Mouse (Mus musculus) heart, postnatal 0 days (tissue): ENCODE measurements around the gene M1ap. TPM values are rescaled to one million over a fixed set of nuclear protein-coding genes. Genes with fewer than 3 reads are reported as not detected.

Experiments used
- ATAC-seq: fragments of 200-750 bp; cut with Nextera tagmentation; 2 replicates; pipeline ENCODE4 v1.8.0; 2017; ENCODE audit warnings: low read depth, moderate number of reproducible peaks, moderate library complexity; ENCODE audit not compliant: insufficient read depth
- DNase-seq: peaks from one replicate; pipeline ENCODE4 v3.0.0-alpha.2; 2016; ENCODE audit warnings: low spot score
- H3K27ac ChIP-seq: fragments of 300-500 bp; sonication (generic); 2 replicates; pipeline ENCODE4 v1.5.1; 2014; ENCODE audit warnings: low read depth, mild to moderate bottlenecking
- H3K27me3 ChIP-seq: fragments of 300-500 bp; sonication (generic); 2 replicates; pipeline ENCODE4 v1.6.1; 2014; ENCODE audit warnings: low read length, mixed read lengths; ENCODE audit not compliant: control insufficient read depth, insufficient read depth
- H3K36me3 ChIP-seq: fragments of 300-500 bp; sonication (generic); replicated peaks from 2 replicates; pipeline ENCODE4 v1.6.1; 2014; ENCODE audit warnings: low read length, mixed read lengths; ENCODE audit not compliant: control insufficient read depth, insufficient read depth
- H3K4me1 ChIP-seq: fragments of 300-500 bp; sonication (generic); 2 replicates; pipeline ENCODE4 v1.6.1; 2014; ENCODE audit warnings: antibody characterized with exemption; ENCODE audit not compliant: control insufficient read depth, insufficient read depth
- H3K4me2 ChIP-seq: fragments of 300-500 bp; sonication (generic); 2 replicates; pipeline ENCODE4 v1.6.1; 2014; ENCODE audit warnings: low read depth, mild to moderate bottlenecking, low read length, moderate library complexity
- H3K4me3 ChIP-seq: fragments of 300-500 bp; sonication (generic); 2 replicates; pipeline ENCODE4 v1.5.1; 2014; ENCODE audit warnings: low read depth, low read length
- H3K9ac ChIP-seq: fragments of 300-500 bp; sonication (generic); replicated peaks from 2 replicates; pipeline ENCODE4 v1.6.1; 2014; ENCODE audit warnings: low read depth, low read length, mixed read lengths
- H3K9me3 ChIP-seq: fragments of 300-500 bp; sonication (generic); replicated peaks from 2 replicates; pipeline ENCODE4 v1.6.1; 2016; ENCODE audit warnings: low read length; ENCODE audit not compliant: control insufficient read depth
- CTCF ChIP-seq: IDR thresholded peaks from 2 replicates; pipeline ENCODE4 v1.5.1; 2016; ENCODE audit warnings: antibody characterized with exemption, control low read depth, low read depth
- EP300 ChIP-seq: IDR thresholded peaks from 2 replicates; pipeline ENCODE4 v1.6.1; 2016; ENCODE audit warnings: antibody characterized with exemption, low read depth
- WGBS: fragments of 180-500 bp; shearing (Covaris S2); extraction: QIAGEN DNeasy Blood & Tissue Kit; methylation state at CpG from one replicate; pipeline ENCODE4 v1.1.7; 2014; 5-methylcytosine and 5-hydroxymethylcytosine counted together
- polyA plus RNA-seq: library from polyadenylated mRNA; unstranded; fragments of >200 nt; fragmentation: Nextera tagmentation; extraction: Ambion mirVana; gene quantifications from 2 replicates; pipeline ENCODE4 v1.2.1, GENCODE M21; 2015
- total RNA-seq: library from RNA; depleted of rRNA; stranded (reverse); fragments of >200 nt; gene quantifications from 2 replicates; pipeline ENCODE4 v1.2.3, GENCODE M21; 2014; ENCODE audit warnings: low replicate concordance; rRNA removed

Gene M1ap
- 0.39 TPM in 1 of 2 replicates, not detected in the other for total RNA-seq
- polyA plus RNA-seq = 0.59 and 0.75 TPM in 2 replicates

DNA sequence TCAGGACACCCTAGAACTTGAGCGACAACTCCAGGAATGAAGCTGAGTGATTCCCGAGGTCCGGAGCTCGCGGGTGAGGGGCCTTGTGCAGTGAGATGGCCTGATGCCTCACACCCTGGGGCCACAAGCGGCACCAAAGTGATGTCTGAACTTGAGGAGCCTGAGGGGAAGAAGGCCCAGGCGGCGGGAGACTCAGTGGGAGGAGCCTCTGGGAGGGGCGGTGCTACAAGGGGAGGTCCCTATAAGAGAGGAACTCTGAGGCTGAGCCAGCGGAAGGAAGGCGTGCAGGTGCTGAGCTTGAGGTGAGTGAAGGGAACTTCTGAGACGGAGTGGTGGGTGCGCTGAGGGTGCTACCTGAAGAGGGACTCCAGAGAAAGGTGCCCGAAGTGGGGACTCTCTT lies at the start of gene M1ap:
Gene M1ap (plus strand): TSS at position 252 of the 400 bp plus-strand sequence.
- DNase-seq (no peak), ATAC-seq (no peak)
- no peak for TF ChIP-seq EP300
- TF ChIP-seq CTCF = no peak
- no peaks in the 10 kb centered on the region for H3K4me1 ChIP-seq
- H3K4me2 ChIP-seq = no peak within 1 kb of the TSS
- H3K27me3 ChIP-seq = no peaks in the 10 kb centered on the region
- no peak within 1 kb of the TSS for H3K27ac ChIP-seq
- no peaks in the 10 kb centered on the region for H3K36me3 ChIP-seq
- peaks cover 3% of the 10 kb centered on the region; the same call in 1 of the 2 replicates for H3K9me3 ChIP-seq
- no peak within 1 kb of the TSS for H3K4me3 ChIP-seq
- 58% methylated on average over 14 of the region's 14 CpGs for WGBS
- no peak within 1 kb of the TSS for H3K9ac ChIP-seq

DNA sequence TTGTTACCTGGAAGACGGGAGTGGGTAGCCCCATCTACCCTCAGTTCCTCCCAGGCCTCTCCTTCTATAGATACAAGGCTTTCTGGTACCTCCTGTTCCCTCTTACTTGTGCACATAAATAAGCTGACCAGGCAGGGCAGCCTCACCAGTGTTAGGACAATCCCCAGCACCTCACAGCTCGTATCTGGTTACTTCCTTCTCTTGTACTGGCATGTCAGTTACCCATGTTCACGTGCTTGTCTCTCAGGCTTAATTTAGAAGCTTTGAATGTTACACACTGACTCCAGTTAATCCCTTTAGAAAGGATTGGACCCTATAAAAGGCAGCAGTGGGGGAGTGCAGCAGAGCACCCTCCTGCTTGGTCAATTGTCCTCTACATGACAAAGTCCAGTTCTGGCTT lies 49.4 kb upstream of the M1ap start:
- Histone ChIP-seq H3K4me3 (no peak overlapping the region), H3K27ac (peak overlapping the region; percentile 47), H3K4me2 (no peak overlapping the region), H3K4me1 (peaks cover 10% of the 10 kb centered on the region; the same call in 1 of the 2 replicates), H3K36me3 (no peaks in the 10 kb centered on the region), H3K9ac (no peak overlapping the region), H3K9me3 (no peaks in the 10 kb centered on the region), H3K27me3 (no peaks in the 10 kb centered on the region)
- TF ChIP-seq CTCF (no peak), EP300 (0 out of 2 replicates have a peak, but pooled peaks have one; percentile 28)
- DNase-seq (peak; percentile 59), ATAC-seq (peak; percentile 90)
- WGBS = 37% methylated on average over 3 of the region's 3 CpGs

DNA sequence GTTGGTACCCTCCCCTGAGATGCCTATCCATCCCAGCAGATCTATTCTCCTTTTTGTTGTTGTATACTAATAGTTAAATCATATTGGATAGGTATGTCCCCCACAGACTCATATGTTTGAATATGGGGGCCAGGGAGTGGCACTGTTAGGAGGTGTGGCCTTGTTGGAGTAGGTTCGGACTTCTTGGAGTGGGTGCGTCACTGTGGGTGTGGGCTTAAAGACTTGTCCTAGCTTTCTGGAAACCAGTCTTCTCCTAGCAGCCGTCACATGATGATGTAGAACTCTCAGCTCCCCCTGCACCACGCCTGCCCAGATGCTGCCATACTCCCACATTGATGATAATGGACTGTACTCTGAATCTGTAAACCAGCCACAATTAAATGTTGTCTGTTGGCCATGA lies 48.5 kb upstream of the M1ap start:
- H3K4me2 ChIP-seq = no peak overlapping the region
- H3K4me3 ChIP-seq = no peak overlapping the region
- no peaks in the 10 kb centered on the region for H3K27me3 ChIP-seq
- no peak overlapping the region for H3K27ac ChIP-seq
- no peaks in the 10 kb centered on the region for H3K9me3 ChIP-seq
- WGBS = 76% methylated on average over 4 of the region's 4 CpGs
- no peak for DNase-seq
- TF ChIP-seq CTCF (no peak), EP300 (no peak)
- H3K36me3 ChIP-seq = no peaks in the 10 kb centered on the region
- no peak for ATAC-seq
- H3K9ac ChIP-seq = no peak overlapping the region
- H3K4me1 ChIP-seq = peaks cover 10% of the 10 kb centered on the region; the same call in 1 of the 2 replicates

DNA sequence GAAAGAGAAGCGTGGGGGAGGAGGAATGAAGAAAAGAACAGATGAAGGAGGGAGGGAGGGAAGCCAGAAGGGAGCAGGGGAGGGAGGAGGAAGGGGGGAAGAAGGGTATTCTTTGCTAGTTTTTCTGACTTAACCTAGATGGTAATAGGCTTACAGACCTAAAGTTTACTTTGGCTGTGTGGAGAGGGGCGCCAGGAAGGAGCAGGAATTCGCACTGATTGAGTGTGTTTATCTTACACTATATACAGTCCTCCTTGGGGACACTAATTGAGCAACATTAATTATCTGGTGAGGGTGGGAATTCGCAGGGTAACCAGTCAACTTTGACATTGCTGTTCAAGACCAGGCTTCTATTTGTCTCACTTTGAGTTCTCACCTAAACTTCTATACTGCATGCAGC lies 48.0 kb upstream of the M1ap start:
- Histone ChIP-seq H3K4me1 (peaks cover 10% of the 10 kb centered on the region; the same call in 1 of the 2 replicates), H3K27ac (no peak overlapping the region), H3K36me3 (no peaks in the 10 kb centered on the region), H3K9ac (no peak overlapping the region), H3K4me2 (no peak overlapping the region), H3K27me3 (no peaks in the 10 kb centered on the region), H3K9me3 (no peaks in the 10 kb centered on the region), H3K4me3 (no peak overlapping the region)
- TF ChIP-seq EP300 (no peak), CTCF (no peak)
- 50% methylated on average over 4 of the region's 4 CpGs for WGBS
- ATAC-seq (no peak), DNase-seq (no peak)

DNA sequence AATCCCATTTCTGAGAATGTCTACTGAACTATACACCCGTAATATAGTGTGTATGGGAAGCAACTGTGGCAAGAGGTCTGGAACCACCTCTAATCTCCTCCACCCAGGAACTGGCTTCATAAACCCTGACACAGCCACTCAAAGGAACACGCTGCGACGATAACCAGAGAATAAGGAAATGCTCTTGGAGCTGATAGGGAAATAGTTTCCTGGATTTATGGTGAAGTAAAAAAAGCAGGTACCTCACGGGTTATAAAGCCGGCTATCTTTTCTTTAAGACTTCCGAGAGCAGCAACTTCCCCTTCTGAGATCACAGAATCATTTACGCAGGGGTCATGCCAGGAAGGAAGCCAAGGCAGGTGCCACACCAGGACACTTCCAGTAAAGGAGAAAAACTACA lies 44.1 kb upstream of the M1ap start:
- peaks cover 7% of the 10 kb centered on the region; the same call in 1 of the 2 replicates for H3K4me1 ChIP-seq
- H3K4me3 ChIP-seq = no peak overlapping the region
- no peaks in the 10 kb centered on the region for H3K27me3 ChIP-seq
- H3K4me2 ChIP-seq = no peak overlapping the region
- H3K36me3 ChIP-seq = no peaks in the 10 kb centered on the region
- ATAC-seq (no peak), DNase-seq (no peak)
- 24% methylated on average over 8 of the region's 8 CpGs for WGBS
- TF ChIP-seq EP300 = no peak
- no peak for TF ChIP-seq CTCF
- no peak overlapping the region for H3K27ac ChIP-seq
- H3K9ac ChIP-seq = no peak overlapping the region
- H3K9me3 ChIP-seq = no peaks in the 10 kb centered on the region

DNA sequence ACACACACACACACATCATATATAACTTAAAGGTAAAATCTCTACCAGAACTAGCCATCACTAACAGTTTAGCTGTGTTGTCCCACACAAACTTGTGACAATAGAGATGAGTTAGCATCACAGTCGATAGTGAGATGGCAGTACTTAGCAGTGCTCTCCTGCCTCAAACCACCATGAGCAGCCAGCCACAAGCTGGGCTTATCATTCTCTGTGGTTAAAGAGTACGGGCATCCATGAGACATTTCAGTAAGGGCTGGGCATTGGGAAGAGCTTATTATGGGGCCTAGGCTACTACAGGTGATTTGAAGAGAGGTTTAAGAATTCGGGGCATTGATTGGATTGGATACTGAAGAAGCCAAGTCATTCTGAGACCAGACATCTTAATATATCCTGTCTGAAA lies 39.7 kb upstream of the M1ap start:
- ATAC-seq = no peak
- Histone ChIP-seq H3K27me3 (no peaks in the 10 kb centered on the region), H3K4me2 (no peak overlapping the region), H3K27ac (no peak overlapping the region), H3K4me3 (no peak overlapping the region), H3K36me3 (no peaks in the 10 kb centered on the region), H3K4me1 (no peaks in the 10 kb centered on the region), H3K9ac (no peak overlapping the region), H3K9me3 (no peaks in the 10 kb centered on the region)
- no peak for TF ChIP-seq CTCF
- TF ChIP-seq EP300 = no peak
- no peak for DNase-seq
- WGBS = 84% methylated on average over 3 of the region's 3 CpGs
